8 mouse cellular contexts compared by ENCODE assay signal in the genomic region with DNA sequence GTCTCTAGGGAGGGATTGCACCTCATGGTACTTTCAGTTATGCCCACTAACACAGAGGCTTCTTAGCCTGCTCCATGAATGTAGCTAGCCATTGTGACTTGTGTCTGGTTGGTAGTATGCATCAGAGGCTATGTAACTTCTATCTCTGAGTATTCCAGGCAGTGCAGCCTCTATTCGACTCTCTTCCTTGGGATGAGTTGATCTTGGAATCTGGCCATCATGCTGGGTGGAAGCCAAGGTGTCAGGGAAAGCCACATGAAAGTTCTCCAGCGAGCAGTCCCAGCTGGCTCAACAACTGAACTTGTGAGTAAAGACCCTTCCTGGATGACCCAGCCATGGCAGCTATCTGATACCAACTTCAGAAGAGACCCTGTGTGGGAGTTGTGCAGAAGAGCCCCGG.
DNase-seq lines count a peak whose midpoint lies in the region; ATAC-seq and TF ChIP-seq lines count a peak whose summit lies in the region.

No protein-coding gene starts in this region.

- no peak overlapping the region for H3K4me3 ChIP-seq in liver, embryonic 12.5 days
- H3K4me3 ChIP-seq in kidney, adult 2 months (ENCODE audit: insufficient read depth, low read depth, low read length) = no peak overlapping the region
- no peak overlapping the region for H3K4me3 ChIP-seq in midbrain, embryonic 15.5 days

- no peak overlapping the region for H3K4me2 ChIP-seq in liver, embryonic 12.5 days
- H3K4me2 ChIP-seq in midbrain, embryonic 15.5 days = no peak overlapping the region

- DNase-seq in liver = peak; percentile 10
- peak; percentile 33 to 39 for DNase-seq in cerebellum, postnatal 36 days
- peak; percentile 78 for DNase-seq in kidney, adult 2 months
- DNase-seq in ovary, adult 18-20 months (ENCODE audit: low spot score) = peak; percentile 11
- DNase-seq in frontal cortex, postnatal 25 days (ENCODE audit: low spot score in 2 of 2) = no peak
- DNase-seq in left cerebral cortex, adult 11 months (ENCODE audit: low spot score) = no peak

- 62% methylated on average over 3 of the region's 3 CpGs for WGBS in liver, embryonic 12.5 days (ENCODE audit: insufficient replicate concordance)
- WGBS in kidney, adult 2 months = 14% methylated on average over 3 of the region's 3 CpGs
- 80% methylated on average over 3 of the region's 3 CpGs for WGBS in midbrain, embryonic 15.5 days

- no peak for TF ChIP-seq CTCF in kidney, adult 2 months (conservative IDR thresholded peaks at IDR 0.05; ENCODE audit: insufficient read depth, insufficient read length, low read depth, low read length)

- no peak for ATAC-seq in liver, embryonic 12.5 days
- no peak for ATAC-seq in midbrain, embryonic 15.5 days (replicated peaks)

- TF ChIP-seq POLR2A in kidney, adult 2 months (IDR thresholded peaks at IDR 0.05; ENCODE audit: low read depth, low read length) = no peak

- H3K27ac ChIP-seq in liver, embryonic 12.5 days = no peak overlapping the region
- H3K27ac ChIP-seq in kidney, adult 2 months (ENCODE audit: insufficient read depth, low read depth, low read length) = no peak overlapping the region
- no peak overlapping the region for H3K27ac ChIP-seq in midbrain, embryonic 15.5 days

- H3K36me3 ChIP-seq in liver, embryonic 12.5 days = no peaks in the 10 kb centered on the region
- no peaks in the 10 kb centered on the region for H3K36me3 ChIP-seq in kidney, adult 2 months (ENCODE audit: control insufficient read depth, insufficient read depth, low read length)
- no peaks in the 10 kb centered on the region for H3K36me3 ChIP-seq in midbrain, embryonic 15.5 days (replicated peaks)

- no peak overlapping the region for H3K9ac ChIP-seq in liver, embryonic 12.5 days
- H3K9ac ChIP-seq in midbrain, embryonic 15.5 days = no peak overlapping the region

- H3K27me3 ChIP-seq in liver, embryonic 12.5 days (replicated peaks) = no peaks in the 10 kb centered on the region
- no peaks in the 10 kb centered on the region for H3K27me3 ChIP-seq in kidney, adult 2 months (replicated peaks; ENCODE audit: control insufficient read depth, insufficient read depth, low read length)
- H3K27me3 ChIP-seq in midbrain, embryonic 15.5 days (replicated peaks) = no peaks in the 10 kb centered on the region

- H3K9me3 ChIP-seq in liver, embryonic 12.5 days (replicated peaks) = no peaks in the 10 kb centered on the region
- no peaks in the 10 kb centered on the region for H3K9me3 ChIP-seq in midbrain, embryonic 15.5 days

- H3K4me1 ChIP-seq in liver, embryonic 12.5 days = no peaks in the 10 kb centered on the region
- H3K4me1 ChIP-seq in kidney, adult 2 months (ENCODE audit: control insufficient read depth, insufficient read depth, low read length) = no peaks in the 10 kb centered on the region
- H3K4me1 ChIP-seq in midbrain, embryonic 15.5 days = no peaks in the 10 kb centered on the region

Comparison
In these comparisons a context has a peak if more than half of its experiments do, and no peak if none do; other contexts are left out.
1. DNase-seq: peak in liver (single experiment), cerebellum, postnatal 36 days (2 of 2), kidney, adult 2 months (single experiment) and ovary, adult 18-20 months (single experiment); none in frontal cortex, postnatal 25 days (0 of 2) and left cerebral cortex, adult 11 months (single experiment).